Mouse (Mus musculus) adrenal gland (tissue): ENCODE data around the gene Prkn.

Experiments used
- intact Hi-C: fragments of 180-260 bp; cut with DNase I; formaldehyde crosslinking; loops from one replicate; pipeline ENCODE4 v1.15.1; 2025

Prkn gene

DNA sequence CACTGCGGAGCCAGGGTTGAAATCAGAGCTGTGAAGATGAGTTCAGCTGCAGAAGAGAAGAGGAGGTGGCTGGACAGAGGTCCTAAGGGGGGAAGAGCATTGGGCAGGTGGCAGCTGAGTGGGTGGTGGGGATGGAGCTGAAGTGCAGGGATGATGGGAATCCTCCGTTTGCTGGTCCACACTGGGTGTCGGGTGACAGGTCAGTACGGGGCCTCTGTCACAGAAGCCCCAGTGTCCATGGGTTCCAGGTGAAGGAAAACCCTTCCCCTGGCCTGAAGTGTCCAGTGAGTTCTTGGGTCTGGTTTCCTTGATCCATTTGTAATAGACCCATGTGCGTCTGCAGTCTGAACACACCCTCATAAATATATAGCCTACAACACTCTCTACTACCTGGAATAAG is 1195.2 kb downstream of the Prkn start:
- intact Hi-C loops, result loop anchor here (5.0 kb wide), 1 partner anchor 337 kb away; no protein-coding TSS in a partner anchor

DNA sequence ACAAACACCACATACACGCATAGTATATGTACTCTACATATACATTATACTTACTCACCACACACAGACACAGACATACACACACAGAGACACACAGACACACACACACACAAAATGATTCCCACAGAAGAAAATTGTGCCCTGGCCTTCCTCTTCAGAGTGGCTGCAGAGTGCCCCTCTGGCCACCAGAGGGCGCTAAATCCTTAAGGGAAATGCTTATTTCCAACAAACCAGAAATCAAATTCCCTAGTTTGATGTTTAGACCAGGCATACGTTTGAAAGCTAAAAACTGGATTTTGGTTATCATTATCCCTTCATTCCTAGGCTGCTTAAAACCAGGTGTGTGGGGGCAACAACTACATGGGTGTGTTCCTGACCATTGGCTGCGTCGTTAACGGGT is 1196.0 kb downstream of the Prkn start:
- intact Hi-C loops, result loop anchor here (5.0 kb wide), 1 partner anchor 336 kb away; no protein-coding TSS in a partner anchor

DNA sequence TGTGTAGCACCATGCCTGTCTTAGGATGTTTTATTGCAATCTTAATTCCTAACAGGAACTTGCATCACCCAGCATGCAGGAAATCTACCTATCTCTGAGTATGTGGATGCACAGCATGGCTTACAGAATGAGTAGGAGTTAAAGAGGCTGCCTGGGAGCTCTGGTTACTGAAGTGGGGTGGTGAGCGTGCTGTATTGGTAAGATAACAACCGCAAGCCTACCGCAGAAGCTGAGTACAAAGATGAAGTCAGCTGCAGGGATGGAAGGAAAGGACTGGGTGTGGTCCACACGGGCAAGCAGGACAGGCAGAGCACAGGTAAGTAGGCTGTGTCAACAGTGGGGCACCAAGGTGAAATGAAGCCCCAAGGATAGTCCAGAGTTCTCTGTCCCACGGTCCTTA is 1196.9 kb downstream of the Prkn start:
- intact Hi-C loops, result loop anchor here (5.0 kb wide), 1 partner anchor 335 kb away; no protein-coding TSS in a partner anchor

DNA sequence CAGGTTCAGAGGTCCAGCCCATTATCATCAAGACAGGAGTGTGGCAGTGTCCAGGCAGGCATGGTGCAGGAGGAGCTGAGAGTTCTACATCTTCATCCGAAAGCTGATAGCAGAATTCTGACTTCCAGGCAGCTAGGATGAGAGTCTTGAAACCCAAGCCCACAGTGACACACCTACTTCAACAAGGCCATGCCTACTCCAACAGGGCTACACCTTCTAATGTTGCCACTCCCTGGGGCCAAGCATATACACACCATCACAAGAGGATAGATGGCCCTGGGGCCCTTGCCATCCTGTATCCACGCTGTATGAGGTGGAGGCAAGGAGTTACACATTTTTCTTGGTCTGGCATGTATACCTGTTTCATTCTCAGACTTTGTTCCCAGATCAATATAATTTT is 1197.4 kb downstream of the Prkn start:
- intact Hi-C loops, result loop anchor here (5.0 kb wide), 1 partner anchor 335 kb away; no protein-coding TSS in a partner anchor

DNA sequence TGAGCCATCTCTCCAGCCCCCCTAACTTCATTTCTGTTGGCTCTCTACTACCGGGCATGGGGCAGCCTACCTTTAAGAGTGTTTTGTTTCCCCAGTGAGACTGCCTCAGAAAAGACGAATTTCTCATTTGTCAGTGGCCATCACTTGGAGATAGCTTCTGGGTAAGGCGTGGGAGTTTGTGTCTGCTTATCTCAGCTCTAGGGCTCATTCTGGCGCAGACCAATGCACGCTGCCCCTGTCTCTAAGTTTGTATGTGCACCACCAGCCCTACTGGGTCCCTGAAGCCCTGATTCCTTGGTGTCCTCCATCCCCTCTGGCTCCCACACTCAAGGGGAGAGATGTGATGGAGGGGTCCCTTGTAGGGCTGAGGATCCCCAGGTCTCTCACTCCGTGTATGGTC is 1198.3 kb downstream of the Prkn start:
- intact Hi-C loops, result loop anchor here (5.0 kb wide), 1 partner anchor 334 kb away; no protein-coding TSS in a partner anchor

DNA sequence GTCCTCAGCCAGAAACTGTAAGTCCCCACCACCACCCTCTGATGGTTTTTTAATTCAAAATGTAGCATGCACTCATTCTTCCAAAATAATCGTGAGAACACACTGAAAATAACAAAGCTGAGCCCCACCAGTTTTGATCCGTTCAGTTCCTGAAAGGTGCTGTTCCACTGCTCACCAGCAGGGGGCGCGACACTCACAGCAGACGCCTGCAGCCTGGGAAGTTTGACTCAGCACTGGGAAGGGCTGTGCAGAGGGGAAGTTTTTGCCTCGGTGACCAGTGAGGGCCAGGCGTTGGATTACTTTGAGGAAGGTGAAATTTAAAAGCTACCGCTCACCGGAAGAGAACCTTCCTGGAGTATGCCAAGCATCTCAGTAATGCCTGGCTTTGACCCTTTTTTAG is 1199.0 kb downstream of the Prkn start:
- intact Hi-C loops, result loop anchor here (1.0 to 5.0 kb wide), 2 partner anchors 171 to 333 kb away; no protein-coding TSS in a partner anchor

DNA sequence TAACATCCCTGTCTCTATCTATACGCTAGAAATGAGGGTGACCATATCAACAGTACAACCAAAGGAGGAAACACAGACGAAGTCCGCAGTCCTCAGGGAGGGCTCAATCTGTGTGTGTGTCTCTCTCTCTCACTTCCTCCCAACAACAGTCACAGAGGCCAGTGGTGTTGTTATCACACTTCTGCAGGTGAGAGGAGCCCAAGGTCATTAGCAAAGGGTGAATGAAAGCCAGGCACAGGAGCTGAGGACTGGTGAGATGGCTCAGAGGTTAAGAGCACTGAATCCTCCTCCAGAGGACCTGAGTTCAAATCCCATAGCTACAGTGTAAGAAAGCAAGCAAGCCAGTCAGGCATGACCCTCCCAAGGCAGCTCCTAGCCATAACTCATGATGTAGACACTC is 1199.7 kb downstream of the Prkn start:
- intact Hi-C loops, result loop anchor here (1.0 to 5.0 kb wide), 3 partner anchors 77 to 332 kb away; partner anchors contain the start of gene Agpat4

DNA sequence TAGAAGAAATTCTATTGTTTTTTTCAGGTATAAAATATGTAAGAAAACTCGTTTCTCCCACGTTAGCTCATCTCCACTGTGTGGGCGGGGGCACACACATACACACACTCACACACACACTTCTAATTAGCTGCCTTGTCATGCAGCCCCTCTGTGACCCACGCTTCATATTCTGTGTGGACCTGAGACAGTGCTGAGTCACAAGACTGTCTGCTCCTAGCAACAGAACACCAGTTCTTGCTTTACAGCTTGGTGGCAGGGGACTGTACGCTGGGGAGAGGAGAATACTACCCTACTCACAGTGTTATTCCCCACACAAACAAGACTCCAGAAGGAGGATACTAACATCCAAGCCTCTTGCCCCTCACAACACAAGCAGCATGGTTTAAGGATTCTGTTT is 1200.4 kb downstream of the Prkn start:
- intact Hi-C loops, result loop anchor here (5.0 kb wide), 1 partner anchor 77 kb away; the partner anchor contains the start of gene Agpat4

DNA sequence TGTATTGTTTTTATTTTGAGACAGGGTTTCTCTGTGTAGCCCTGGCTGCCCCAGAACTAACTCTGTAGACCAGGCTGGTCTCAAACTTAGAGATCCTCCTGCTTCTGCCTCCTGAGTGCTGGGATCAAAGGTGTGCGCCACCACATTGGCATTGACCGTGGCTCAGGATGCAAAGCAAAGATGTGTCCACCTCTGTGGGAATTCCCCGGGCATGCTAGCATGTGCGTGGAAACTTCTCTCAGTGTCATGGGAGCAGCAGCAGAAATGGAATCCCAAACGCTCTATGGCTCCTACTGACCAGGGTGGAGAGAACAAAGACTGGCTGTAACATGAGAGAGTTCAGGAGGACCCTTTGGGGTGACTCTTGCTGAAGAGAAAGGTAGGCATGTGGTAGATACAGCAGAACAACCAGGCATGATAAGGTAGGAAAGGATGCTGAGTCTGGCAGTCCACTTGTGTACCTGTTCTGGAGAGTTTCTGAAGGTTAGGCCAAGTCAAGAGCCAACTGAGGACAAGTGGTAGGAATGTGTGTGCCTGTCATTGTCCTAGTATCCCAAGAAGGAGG is 1201.0 kb downstream of the Prkn start:
- intact Hi-C loops, result loop anchor here (5.0 kb wide), 1 partner anchor 76 kb away; the partner anchor contains the start of gene Agpat4

DNA sequence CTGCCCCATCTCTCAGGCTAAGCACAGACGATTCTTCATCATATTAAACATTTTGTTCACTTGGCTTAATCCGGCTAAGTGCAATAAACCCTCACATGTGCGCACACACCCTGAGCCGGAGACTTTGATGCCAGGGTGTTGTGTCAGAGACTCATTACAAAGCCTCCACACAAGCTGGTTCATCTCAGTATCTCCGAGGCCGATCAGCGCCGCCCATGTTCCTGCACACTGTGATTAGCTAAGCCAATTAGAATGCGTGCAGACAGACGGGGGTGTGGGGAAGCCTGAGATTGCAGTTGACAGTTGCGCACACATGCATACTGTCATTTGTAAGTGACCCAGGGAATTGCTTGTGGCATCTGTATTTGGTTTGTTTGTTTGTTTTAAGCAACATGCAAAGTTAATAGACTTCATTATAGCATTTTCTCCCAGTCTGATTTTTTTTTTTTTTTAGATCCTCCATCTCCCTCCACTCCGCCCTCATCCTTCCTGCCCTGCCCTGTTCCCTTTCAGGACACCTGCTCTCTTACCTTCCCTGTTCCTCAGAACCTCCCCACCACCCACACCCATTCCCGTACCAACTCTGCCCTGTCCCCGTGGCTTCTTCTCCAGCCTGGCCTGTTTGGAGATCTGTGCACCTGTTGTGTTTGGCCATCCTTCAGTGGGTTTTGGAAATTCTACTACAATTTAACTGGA is 1202.5 kb downstream of the Prkn start:
- intact Hi-C loops, result loop anchor here (5.0 kb wide), 1 partner anchor 75 kb away; the partner anchor contains the start of gene Agpat4

DNA sequence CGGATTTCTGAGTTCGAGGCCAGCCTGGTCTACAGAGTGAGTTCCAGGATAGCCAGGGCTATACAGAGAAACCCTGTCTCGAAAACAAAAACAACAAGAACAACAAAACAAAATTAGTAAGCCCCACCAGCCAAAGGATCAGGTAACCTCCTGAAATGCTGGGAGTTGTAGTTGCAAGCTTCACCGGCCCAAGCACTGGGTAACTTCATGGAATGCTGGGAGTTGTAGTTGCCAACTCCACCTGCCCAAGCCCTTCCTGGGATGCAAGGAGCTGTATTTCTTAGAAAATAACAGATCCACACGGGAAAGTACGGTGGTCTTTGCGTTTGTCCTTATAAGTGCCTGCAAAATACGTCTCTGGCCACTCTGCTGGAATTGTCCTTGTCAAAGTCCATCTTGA is 1204.0 kb downstream of the Prkn start:
- intact Hi-C loops, result loop anchor here (5.0 kb wide), 1 partner anchor 73 kb away; the partner anchor contains the start of gene Agpat4

DNA sequence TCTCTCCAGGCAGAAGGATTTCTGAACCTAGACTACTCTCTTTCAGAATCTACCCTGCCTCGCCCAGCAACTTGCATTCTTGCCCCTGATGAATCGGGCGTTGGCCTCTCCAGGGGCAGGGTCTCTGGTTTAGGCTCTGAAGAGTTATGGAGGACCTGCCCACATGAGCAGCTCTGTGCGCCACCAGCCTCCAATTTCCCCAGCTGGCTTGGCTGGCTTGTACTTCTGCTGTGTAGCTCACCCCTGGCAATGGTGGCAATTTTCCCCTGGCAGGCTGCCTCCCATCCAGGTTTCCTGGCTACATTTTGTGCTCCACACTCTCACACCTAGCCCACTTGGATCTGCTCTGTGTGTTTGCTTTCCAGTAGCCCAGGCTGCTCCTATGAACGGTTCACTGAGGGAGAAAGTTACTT is 1205.7 kb downstream of the Prkn start:
- intact Hi-C loops, result no loop called here

DNA sequence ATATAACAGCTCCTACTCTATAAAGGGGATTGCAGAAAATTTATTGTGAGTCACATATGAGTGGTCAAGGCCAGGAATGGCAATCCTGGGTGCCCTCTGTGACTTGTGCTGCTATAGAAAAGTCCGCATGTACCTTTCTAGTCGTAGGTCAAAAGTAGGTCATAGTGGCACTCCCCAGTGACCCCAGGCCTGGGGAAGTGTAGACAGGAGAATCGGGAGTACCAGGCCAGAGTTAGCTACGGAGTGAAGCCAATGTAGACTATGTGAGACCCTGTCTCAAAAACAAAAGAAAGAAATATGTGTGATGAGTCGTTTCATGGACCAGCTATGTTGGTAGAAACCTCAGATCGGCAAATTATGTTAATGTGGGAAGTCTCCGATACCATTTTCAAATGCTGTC is 1206.8 kb downstream of the Prkn start:
- intact Hi-C loops, result no loop called here

DNA sequence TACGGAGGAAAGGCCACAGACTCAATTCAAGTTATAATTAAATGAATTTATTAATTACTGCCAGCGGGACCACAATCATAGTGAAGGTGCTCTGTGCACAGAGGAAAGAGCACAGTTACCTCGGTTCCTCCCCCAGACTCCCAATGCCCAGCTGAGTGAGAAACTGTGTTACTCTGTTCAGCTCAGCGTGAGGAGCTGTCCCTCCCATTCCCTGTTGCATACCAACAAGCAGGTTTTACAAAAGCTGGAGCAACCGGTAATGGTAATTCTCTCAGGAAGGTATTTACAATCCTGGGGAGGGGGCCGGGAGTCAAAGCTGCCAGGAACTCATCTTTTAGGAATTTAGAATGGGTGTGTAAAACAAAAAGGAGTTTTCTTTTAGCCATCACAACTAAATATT is 1207.3 kb downstream of the Prkn start:
- intact Hi-C loops, result no loop called here

DNA sequence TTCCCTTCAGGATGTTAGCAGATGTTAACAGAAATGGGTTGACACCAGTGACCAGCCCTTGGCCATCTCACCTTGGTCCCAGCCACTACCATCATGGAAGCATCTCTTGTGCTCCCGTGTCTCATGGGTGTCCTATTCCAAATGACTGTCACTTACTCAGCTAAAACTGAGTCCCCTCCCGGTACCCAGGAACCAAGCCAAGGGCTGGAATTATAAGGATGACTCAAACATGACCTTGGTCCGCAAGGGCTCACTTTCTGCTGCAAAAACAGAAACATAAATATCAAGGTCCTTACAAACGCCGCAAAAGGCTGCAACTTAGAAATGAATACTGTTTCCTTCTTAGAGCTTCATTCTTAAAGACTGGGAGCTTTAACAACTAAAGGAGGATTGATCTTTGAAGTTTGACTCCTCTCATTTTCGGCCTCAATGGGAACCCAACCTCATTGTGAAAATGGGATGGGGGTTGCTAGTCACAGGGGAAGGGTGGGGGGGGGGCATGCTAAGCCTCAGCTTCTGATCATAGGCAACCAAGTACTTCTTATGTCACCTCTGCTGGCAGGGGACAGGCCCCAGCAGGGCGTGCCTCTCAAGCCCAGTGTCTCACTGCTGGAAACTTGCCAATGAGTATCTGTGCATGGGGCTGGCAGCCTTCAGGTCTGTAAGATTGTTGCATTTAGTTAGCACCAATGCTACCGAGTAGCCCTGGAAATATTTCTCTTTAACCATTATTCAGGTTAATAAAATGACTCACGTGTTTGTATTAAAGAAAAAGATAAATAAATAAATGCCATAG is 1208.7 kb downstream of the Prkn start:
- intact Hi-C loops, result no loop called here

DNA sequence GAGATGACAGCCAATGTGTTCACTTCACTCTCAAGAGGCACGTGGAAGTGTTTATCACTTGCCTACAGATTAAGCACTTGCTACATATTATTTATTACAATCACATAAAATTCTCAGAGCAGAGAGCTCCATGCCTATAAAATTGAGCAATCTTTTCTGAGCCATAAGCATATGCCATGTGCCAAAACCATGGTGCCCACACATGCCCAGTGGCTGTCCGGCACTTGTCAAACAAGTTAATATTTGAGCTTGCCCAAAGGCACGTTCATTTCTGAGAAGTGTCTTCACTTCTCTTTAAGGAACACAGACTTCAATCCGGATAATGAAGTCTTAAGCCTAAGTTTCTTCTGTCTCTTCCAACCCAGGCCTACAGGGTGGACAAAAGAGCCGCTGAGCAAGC is 1210.1 kb downstream of the Prkn start:
- intact Hi-C loops, result no loop called here

DNA sequence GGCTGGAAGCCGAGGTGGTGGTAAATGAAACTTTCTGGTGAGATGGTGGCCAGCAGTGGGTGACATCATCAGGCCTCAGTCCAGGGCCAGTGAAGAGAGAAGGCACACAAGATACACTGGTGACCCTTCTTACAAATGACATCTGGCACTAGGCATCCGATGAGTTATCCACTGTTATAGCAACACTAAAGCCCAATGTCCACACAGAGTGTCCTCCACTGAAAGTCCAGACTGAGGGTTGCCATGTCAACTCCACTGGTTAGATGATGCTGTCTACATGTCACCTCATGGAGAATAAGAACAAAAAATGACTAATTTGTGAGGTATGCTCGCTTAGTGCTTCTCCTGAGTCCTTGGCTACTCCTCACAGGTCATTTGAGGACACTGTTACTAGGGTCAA is 1210.8 kb downstream of the Prkn start:
- intact Hi-C loops, result no loop called here

DNA sequence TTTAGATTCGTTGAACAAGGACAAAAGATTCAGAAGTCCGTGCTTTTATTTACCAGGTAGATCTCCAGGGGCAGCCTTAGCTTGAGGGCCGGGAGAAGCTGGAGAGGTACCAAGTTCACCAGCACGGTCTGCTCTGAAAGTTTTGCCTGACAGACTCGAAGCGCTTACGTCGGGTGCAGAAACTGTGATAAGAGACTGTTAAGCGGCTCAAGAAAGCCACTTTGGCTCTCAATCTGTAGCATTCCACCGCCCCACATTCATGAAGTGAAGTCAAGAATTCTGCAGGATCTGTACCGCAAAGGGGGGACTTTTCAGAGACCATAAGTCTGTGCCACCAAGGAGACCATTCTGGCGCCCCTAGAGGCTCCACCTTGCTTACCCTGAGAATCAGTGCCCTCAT is 1212.5 kb downstream of the Prkn start:
- intact Hi-C loops, result no loop called here

DNA sequence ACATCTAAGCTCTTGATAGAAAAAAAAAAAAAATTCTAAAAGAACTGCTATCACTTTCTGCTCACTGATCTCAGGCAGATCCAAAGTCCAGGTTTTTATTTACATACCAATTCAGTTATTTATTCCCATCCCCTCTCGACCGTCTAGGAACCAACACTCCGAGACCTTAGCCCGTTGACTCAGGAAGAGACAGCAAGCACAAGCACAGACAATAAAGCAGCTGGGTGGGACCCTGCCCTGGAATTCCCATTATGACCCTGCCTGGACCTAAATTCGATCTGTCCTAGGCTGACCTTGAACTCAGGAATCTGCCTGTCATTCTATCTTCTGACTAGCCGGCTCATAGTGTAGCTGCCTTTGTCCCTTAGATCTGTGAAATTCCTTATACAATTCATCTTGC is 1218.9 kb downstream of the Prkn start:
- intact Hi-C loops, result no loop called here

DNA sequence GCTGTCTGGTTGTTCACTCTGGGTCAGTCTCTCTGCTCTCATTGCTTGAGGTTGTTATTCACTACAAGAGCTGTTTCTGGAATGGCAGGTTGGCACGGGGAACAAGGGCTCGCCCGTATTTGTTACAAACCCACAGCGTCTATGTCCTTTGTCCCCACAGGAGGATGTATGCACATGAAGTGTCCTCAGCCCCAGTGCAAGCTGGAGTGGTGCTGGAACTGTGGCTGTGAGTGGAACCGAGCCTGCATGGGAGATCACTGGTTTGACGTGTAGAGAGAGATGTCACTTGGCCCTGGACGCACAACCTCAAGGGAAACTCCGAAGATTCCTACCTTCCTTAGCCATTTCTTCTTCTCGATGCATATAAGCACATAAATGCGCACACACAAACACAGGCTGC is 1221.2 kb downstream of the Prkn start:
- intact Hi-C loops, result no loop called here

DNA sequence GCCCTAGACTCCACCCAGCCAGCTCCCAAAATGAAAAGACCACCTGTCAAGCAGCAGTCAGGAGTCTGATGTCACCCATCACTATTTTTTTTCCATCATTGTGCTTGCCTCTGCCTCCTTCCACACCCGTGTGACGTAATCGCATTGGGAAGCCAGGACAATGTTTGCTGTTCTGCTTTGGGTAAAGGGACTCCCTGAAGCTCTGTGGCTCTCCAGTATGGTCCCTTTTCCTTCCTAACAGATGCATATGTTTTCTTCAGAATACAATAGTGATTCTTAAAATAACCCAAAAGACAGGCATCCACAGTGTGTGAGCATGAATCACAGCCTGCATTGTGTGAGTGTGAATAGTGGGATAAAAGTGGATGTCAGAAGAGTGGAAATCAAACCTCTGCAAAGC is 1222.7 kb downstream of the Prkn start:
- intact Hi-C loops, result no loop called here

DNA sequence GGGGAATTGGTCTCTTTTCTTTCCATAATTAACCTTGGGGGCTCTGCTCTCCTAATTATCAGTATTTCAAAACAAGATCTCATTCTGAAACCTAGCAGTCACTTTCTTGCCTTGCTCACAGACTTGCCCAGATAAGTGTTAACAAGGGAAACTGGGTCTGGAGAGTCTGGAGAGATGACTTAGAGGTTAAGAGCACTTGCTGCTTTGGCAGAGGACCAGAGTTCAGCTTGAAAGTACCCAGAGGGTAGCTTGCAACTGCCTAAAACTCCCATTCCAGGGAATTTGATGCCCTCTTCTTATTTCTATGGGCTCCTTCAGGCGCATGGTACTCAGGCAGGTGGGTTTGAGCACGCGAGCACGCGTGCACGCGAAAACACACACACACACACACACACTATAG is 1223.3 kb downstream of the Prkn start:
- intact Hi-C loops, result no loop called here
